In genomic region chr7:16285450-16286025, GRCm38 (mm10) we compare ENCODE assay signal across 8 mouse cellular contexts. TPM values are rescaled to one million over a fixed set of nuclear protein-coding genes. Genes with fewer than 3 reads are reported as not detected.
A peak's percentile ranks its signal among the peaks of the same experiment; 100 is the strongest.
DNase-seq lines count a peak whose midpoint lies in the region; ATAC-seq lines count a peak whose summit lies in the region.

No protein-coding gene starts in this region.

- peak overlapping the region; percentile 64 for H3K4me2 ChIP-seq in intestine, embryonic 15.5 days (replicated peaks)
- peak overlapping the region; percentile 57 for H3K4me2 ChIP-seq in midbrain, embryonic 15.5 days

- peaks cover 32% of the 10 kb centered on the region for H3K36me3 ChIP-seq in intestine, embryonic 15.5 days
- H3K36me3 ChIP-seq in midbrain, embryonic 15.5 days (replicated peaks): peaks cover 21% of the 10 kb centered on the region; the same call in 1 of the 2 replicates
- H3K36me3 ChIP-seq in splenic B cell, adult 2 months (ENCODE audit: control insufficient read depth, insufficient read depth, low read length, poor library complexity, severe bottlenecking): peaks cover 7% of the 10 kb centered on the region; the same call in 1 of the 2 replicates

- H3K27me3 ChIP-seq in intestine, embryonic 15.5 days (replicated peaks): no peaks in the 10 kb centered on the region
- H3K27me3 ChIP-seq in midbrain, embryonic 15.5 days (replicated peaks): no peaks in the 10 kb centered on the region
- no peaks in the 10 kb centered on the region; the same call in 1 of the 2 replicates for H3K27me3 ChIP-seq in splenic B cell, adult 2 months (ENCODE audit: control insufficient read depth, insufficient read depth, low read length, poor library complexity, severe bottlenecking)

- WGBS in intestine, embryonic 15.5 days: 3% methylated on average over 14 of the region's 14 CpGs
- WGBS in midbrain, embryonic 15.5 days: 4% methylated on average over 14 of the region's 14 CpGs

- H3K9ac ChIP-seq in intestine, embryonic 15.5 days: no peak overlapping the region
- H3K9ac ChIP-seq in midbrain, embryonic 15.5 days: no peak overlapping the region

- peak; percentile 72 for ATAC-seq in intestine, embryonic 15.5 days
- peak; percentile 44 for ATAC-seq in midbrain, embryonic 15.5 days (replicated peaks)

- peaks cover 12% of the 10 kb centered on the region for H3K4me1 ChIP-seq in intestine, embryonic 15.5 days (replicated peaks)
- peaks cover 11% of the 10 kb centered on the region for H3K4me1 ChIP-seq in midbrain, embryonic 15.5 days

- DNase-seq in urinary bladder, adult 18-20 months (ENCODE audit: low spot score in 2 of 2): peak; percentile 69 to 82
- no peak for DNase-seq in urinary bladder, postnatal 10 days (ENCODE audit: low spot score)
- DNase-seq in embryo, embryonic 11.5 days (ENCODE audit: low read depth, low spot score): peak; percentile 40
- peak; percentile 86 for DNase-seq in gastrocnemius, postnatal 25 days
- peak; percentile 80 for DNase-seq in liver
- peak; percentile 66 for DNase-seq in splenic B cell, adult 2 months (ENCODE audit: low read depth, low spot score)

- H3K9me3 ChIP-seq in intestine, embryonic 15.5 days: no peaks in the 10 kb centered on the region
- no peaks in the 10 kb centered on the region for H3K9me3 ChIP-seq in midbrain, embryonic 15.5 days

- H3K27ac ChIP-seq in intestine, embryonic 15.5 days: peak overlapping the region; percentile 70; the same call in 1 of the 2 replicates
- peak overlapping the region; percentile 93; the same call in 1 of the 2 replicates for H3K27ac ChIP-seq in midbrain, embryonic 15.5 days

- H3K4me3 ChIP-seq in intestine, embryonic 15.5 days (replicated peaks): peak overlapping the region; percentile 62
- peak overlapping the region; percentile 63 for H3K4me3 ChIP-seq in midbrain, embryonic 15.5 days

RNA-seq across cellular contexts. Expression of gene Ccdc9, which starts 1.1 kb away (rescaled TPM):
- 10 to 100 TPM; 29.1 to 36.9 TPM for total RNA-seq in gastrocnemius, postnatal 25 days (2021)
- polyA plus RNA-seq in intestine, embryonic 15.5 days (2015; fragmentation: Nextera tagmentation; extraction: Ambion mirVana): 23.3 and 24.7 TPM in 2 replicates
- polyA plus RNA-seq in midbrain, embryonic 15.5 days (2015; fragmentation: Nextera tagmentation; extraction: Ambion mirVana): 21.6 and 30.1 TPM in 2 replicates

RNA-seq across cellular contexts. Expression of gene Inafm1, which starts 12.1 kb away (rescaled TPM):
- 10 to 100 TPM; 13.1 to 13.2 TPM for total RNA-seq in gastrocnemius, postnatal 25 days (2021)
- polyA plus RNA-seq in intestine, embryonic 15.5 days (2015; fragmentation: Nextera tagmentation; extraction: Ambion mirVana): 16.4 and 16.6 TPM in 2 replicates
- 47.9 and 51.8 TPM in 2 replicates for polyA plus RNA-seq in midbrain, embryonic 15.5 days (2015; fragmentation: Nextera tagmentation; extraction: Ambion mirVana)

RNA-seq across cellular contexts. Expression of gene Bbc3, which starts 22.7 kb away (rescaled TPM):
- total RNA-seq in gastrocnemius, postnatal 25 days (2021): 1 to 10 TPM; 1.7 to 2.4 TPM
- polyA plus RNA-seq in intestine, embryonic 15.5 days (2015; fragmentation: Nextera tagmentation; extraction: Ambion mirVana): 5.9 and 6.4 TPM in 2 replicates
- polyA plus RNA-seq in midbrain, embryonic 15.5 days (2015; fragmentation: Nextera tagmentation; extraction: Ambion mirVana): 32.0 and 35.0 TPM in 2 replicates

RNA-seq across cellular contexts. Expression of gene C5ar1, which starts 26.2 kb away (rescaled TPM):
- 1 to 10 TPM; 1.6 to 2.9 TPM for total RNA-seq in gastrocnemius, postnatal 25 days (2021)
- 2.4 TPM in 2 replicates for polyA plus RNA-seq in intestine, embryonic 15.5 days (2015; fragmentation: Nextera tagmentation; extraction: Ambion mirVana)
- 1.5 and 2.9 TPM in 2 replicates for polyA plus RNA-seq in midbrain, embryonic 15.5 days (2015; fragmentation: Nextera tagmentation; extraction: Ambion mirVana)

RNA-seq across cellular contexts. Expression of gene C5ar2, which starts 41.6 kb away (rescaled TPM):
- under 1 TPM; 0.13 to 0.23 TPM for total RNA-seq in gastrocnemius, postnatal 25 days (2021)
- polyA plus RNA-seq in intestine, embryonic 15.5 days (2015; fragmentation: Nextera tagmentation; extraction: Ambion mirVana): 0.13 and 0.23 TPM in 2 replicates
- polyA plus RNA-seq in midbrain, embryonic 15.5 days (2015; fragmentation: Nextera tagmentation; extraction: Ambion mirVana): 0.14 TPM in 1 of 2 replicates, not detected in the other
